ENCODE assay signal across 25 mouse cellular contexts in the genomic region with DNA sequence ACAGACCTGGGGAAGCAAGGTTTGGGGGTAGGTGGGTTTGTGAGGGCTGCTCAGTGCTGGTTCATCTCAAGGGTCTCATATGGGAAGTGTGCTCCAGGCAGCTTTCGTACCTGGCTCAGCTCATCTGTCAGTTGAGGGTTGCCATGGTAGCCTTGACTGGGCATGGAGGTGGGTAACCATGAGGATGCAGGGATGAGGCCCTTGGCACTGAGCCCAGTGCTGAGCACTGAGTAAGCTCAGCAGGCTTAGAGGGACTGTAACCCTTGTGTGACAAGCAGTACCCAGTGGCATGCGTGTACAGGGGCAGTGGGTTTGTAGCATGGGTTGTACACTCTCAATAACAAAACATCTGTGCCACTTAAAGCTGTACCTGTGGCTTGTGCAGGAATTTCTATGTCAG. TPM values are rescaled to one million over a fixed set of nuclear protein-coding genes. Genes with fewer than 3 reads are reported as not detected.
DNase-seq lines count a peak whose midpoint lies in the region; ATAC-seq and TF ChIP-seq lines count a peak whose summit lies in the region.
"Had no signal": no experiment of that assay in that cellular context is flagged by ENCODE, and none has a peak within 500 bp of the region (broad histone marks: within the 10 kb centered on the region; RNA-seq: fewer than 3 reads in every experiment).

No protein-coding gene starts in this region.

- no peaks in the 10 kb centered on the region for H3K9me3 ChIP-seq in hindbrain, embryonic 13.5 days
- H3K9me3 ChIP-seq in hindbrain, embryonic 12.5 days (replicated peaks) = no peaks in the 10 kb centered on the region
- H3K9me3 ChIP-seq in liver, embryonic 12.5 days (replicated peaks) = no peaks in the 10 kb centered on the region
- H3K9me3 ChIP-seq in liver, postnatal 0 days (ENCODE audit: low read length) = no peaks in the 10 kb centered on the region
- H3K9me3 ChIP-seq in neural tube, embryonic 13.5 days = no peaks in the 10 kb centered on the region
- H3K9me3 ChIP-seq: embryonic facial prominence, embryonic 13.5 days; heart, embryonic 10.5 days had no signal

- ATAC-seq in hindbrain, embryonic 13.5 days (ENCODE audit: low FRiP score) = no peak
- no peak for ATAC-seq in hindbrain, embryonic 12.5 days (ENCODE audit: low FRiP score)
- no peak for ATAC-seq in liver, embryonic 12.5 days
- ATAC-seq in liver, postnatal 0 days = no peak
- ATAC-seq in neural tube, embryonic 13.5 days (ENCODE audit: low read depth) = no peak
- ATAC-seq: activated CD4-positive, CD25-positive, alpha-beta regulatory T cell, adult 4 months; CD4-positive, CD25-positive, alpha-beta regulatory T cell, adult 4 months; forebrain, embryonic 14.5 days; inflammation-experienced regulatory T-cells, adult 6 months; Patski had no signal

- H3K27ac ChIP-seq in hindbrain, embryonic 13.5 days = no peak overlapping the region
- no peak overlapping the region for H3K27ac ChIP-seq in hindbrain, embryonic 12.5 days
- 0 out of 2 replicates have a peak overlapping the region, but pooled peaks have one; percentile 82 for H3K27ac ChIP-seq in liver, embryonic 12.5 days
- H3K27ac ChIP-seq in liver, postnatal 0 days (ENCODE audit: low read depth) = no peak overlapping the region
- H3K27ac ChIP-seq in neural tube, embryonic 13.5 days (replicated peaks) = no peak overlapping the region
- H3K27ac ChIP-seq: embryonic facial prominence, embryonic 13.5 days; heart, embryonic 10.5 days; hindbrain, embryonic 14.5 days had no signal

- TF ChIP-seq EP300 in liver, postnatal 0 days (IDR thresholded peaks at IDR 0.05; ENCODE audit: low read depth) = no peak

- H3K4me1 ChIP-seq in hindbrain, embryonic 13.5 days (replicated peaks) = peaks cover 32% of the 10 kb centered on the region
- H3K4me1 ChIP-seq in hindbrain, embryonic 12.5 days = peaks cover 26% of the 10 kb centered on the region
- H3K4me1 ChIP-seq in liver, embryonic 12.5 days = peaks cover 50% of the 10 kb centered on the region
- peaks cover 15% of the 10 kb centered on the region for H3K4me1 ChIP-seq in liver, postnatal 0 days (ENCODE audit: insufficient read depth)
- H3K4me1 ChIP-seq in neural tube, embryonic 13.5 days (replicated peaks) = peaks cover 23% of the 10 kb centered on the region

- no peak overlapping the region for H3K4me3 ChIP-seq in hindbrain, embryonic 13.5 days
- H3K4me3 ChIP-seq in hindbrain, embryonic 12.5 days = no peak overlapping the region
- H3K4me3 ChIP-seq in liver, embryonic 12.5 days = no peak overlapping the region
- no peak overlapping the region for H3K4me3 ChIP-seq in liver, postnatal 0 days (ENCODE audit: low read depth, low read length)
- no peak overlapping the region for H3K4me3 ChIP-seq in neural tube, embryonic 13.5 days
- H3K4me3 ChIP-seq: embryonic facial prominence, embryonic 13.5 days; heart, embryonic 10.5 days had no signal

- H3K9ac ChIP-seq in hindbrain, embryonic 13.5 days = peak overlapping the region; percentile 35
- no peak overlapping the region for H3K9ac ChIP-seq in hindbrain, embryonic 12.5 days
- no peak overlapping the region for H3K9ac ChIP-seq in liver, embryonic 12.5 days
- no peak overlapping the region for H3K9ac ChIP-seq in liver, postnatal 0 days (replicated peaks)
- 0 out of 2 replicates have a peak overlapping the region, but pooled peaks have one; percentile 31 for H3K9ac ChIP-seq in neural tube, embryonic 13.5 days
- H3K9ac ChIP-seq: hindbrain, embryonic 14.5 days had no signal

- H3K27me3 ChIP-seq in hindbrain, embryonic 13.5 days = no peaks in the 10 kb centered on the region
- H3K27me3 ChIP-seq in hindbrain, embryonic 12.5 days = no peaks in the 10 kb centered on the region
- no peaks in the 10 kb centered on the region for H3K27me3 ChIP-seq in liver, embryonic 12.5 days (replicated peaks)
- H3K27me3 ChIP-seq in liver, postnatal 0 days (ENCODE audit: insufficient read depth, low read length) = no peaks in the 10 kb centered on the region
- H3K27me3 ChIP-seq in neural tube, embryonic 13.5 days = no peaks in the 10 kb centered on the region
- H3K27me3 ChIP-seq: embryonic facial prominence, embryonic 13.5 days; Patski had no signal

- DNase-seq in adrenal gland, postnatal 14 days = peak; percentile 39
- DNase-seq in adrenal gland, postnatal 4 days (ENCODE audit: low spot score in 2 of 2) = no peak
- DNase-seq in liver, postnatal 0 days = no peak
- DNase-seq in neural tube, embryonic 10.5 days (ENCODE audit: extremely low spot score, low spot score) = no peak
- DNase-seq: adrenal gland, postnatal 25 days; B cell, adult 2 months; cerebellum, adult 11 months; cerebellum, adult 9-11 months; cerebellum, postnatal 36 days; gastrocnemius, postnatal 10 days; heart, adult 18-20 months; heart, postnatal 10 days; heart, postnatal 4 days had no signal

- no peak overlapping the region for H3K4me2 ChIP-seq in hindbrain, embryonic 13.5 days
- H3K4me2 ChIP-seq in hindbrain, embryonic 12.5 days (replicated peaks) = no peak overlapping the region
- no peak overlapping the region for H3K4me2 ChIP-seq in liver, embryonic 12.5 days
- H3K4me2 ChIP-seq in liver, postnatal 0 days (ENCODE audit: low read depth, low read length) = no peak overlapping the region
- H3K4me2 ChIP-seq in neural tube, embryonic 13.5 days = no peak overlapping the region
- H3K4me2 ChIP-seq: embryonic facial prominence, embryonic 13.5 days; hindbrain, embryonic 14.5 days had no signal

- no peak for TF ChIP-seq CTCF in liver, postnatal 0 days (IDR thresholded peaks at IDR 0.05; ENCODE audit: low read depth)

- WGBS in hindbrain, embryonic 13.5 days = 73% methylated on average over 2 of the region's 2 CpGs
- 91% methylated on average over 2 of the region's 2 CpGs for WGBS in hindbrain, embryonic 12.5 days
- WGBS in liver, embryonic 12.5 days (ENCODE audit: insufficient replicate concordance) = 98% methylated on average over 2 of the region's 2 CpGs
- WGBS in liver, postnatal 0 days (ENCODE audit: insufficient replicate concordance) = 85% methylated on average over 2 of the region's 2 CpGs
- 77% methylated on average over 2 of the region's 2 CpGs for WGBS in neural tube, embryonic 13.5 days

- H3K36me3 ChIP-seq in hindbrain, embryonic 13.5 days = peaks cover 52% of the 10 kb centered on the region
- peaks cover 48% of the 10 kb centered on the region for H3K36me3 ChIP-seq in hindbrain, embryonic 12.5 days
- H3K36me3 ChIP-seq in liver, embryonic 12.5 days = peaks cover 60% of the 10 kb centered on the region
- peaks cover 42% of the 10 kb centered on the region for H3K36me3 ChIP-seq in liver, postnatal 0 days (replicated peaks; ENCODE audit: insufficient read depth, low read length)
- H3K36me3 ChIP-seq in neural tube, embryonic 13.5 days = peaks cover 52% of the 10 kb centered on the region

RNA-seq across cellular contexts. Expression of a gene that starts 3.2 kb away (rescaled TPM):
- 37.0 and 44.4 TPM in 2 replicates for total RNA-seq in adrenal gland, postnatal 14 days (2021)
- 10 to 100 TPM; 40.0 to 47.3 TPM for total RNA-seq in adrenal gland, postnatal 4 days (2021)
- 57.4 and 62.3 TPM in 2 replicates for polyA plus RNA-seq in hindbrain, embryonic 13.5 days (2015; fragmentation: Nextera tagmentation; extraction: Ambion mirVana)
- polyA plus RNA-seq in hindbrain, embryonic 12.5 days (2016; fragmentation: Nextera tagmentation; extraction: Ambion mirVana) = 53.8 and 60.0 TPM in 2 replicates
- polyA plus RNA-seq in liver, embryonic 12.5 days (2016; fragmentation: Nextera tagmentation; extraction: Ambion mirVana) = 47.9 and 51.6 TPM in 2 replicates
- polyA plus RNA-seq in liver, postnatal 0 days (2015; fragmentation: Nextera tagmentation; extraction: Ambion mirVana) = 20.3 and 21.5 TPM in 2 replicates
- 57.1 and 60.8 TPM in 2 replicates for polyA plus RNA-seq in neural tube, embryonic 13.5 days (2015; fragmentation: Nextera tagmentation; extraction: Ambion mirVana)

RNA-seq across cellular contexts. Expression of a gene that starts 9.6 kb away (rescaled TPM):
- total RNA-seq in adrenal gland, postnatal 14 days (2021) = 82.2 and 85.0 TPM in 2 replicates
- 100 to 1,000 TPM in 1 of 2 experiments, 10 to 100 TPM in 1; 96.9 to 112 TPM for total RNA-seq in adrenal gland, postnatal 4 days (2021)
- 31.6 and 36.6 TPM in 2 replicates for polyA plus RNA-seq in hindbrain, embryonic 13.5 days (2015; fragmentation: Nextera tagmentation; extraction: Ambion mirVana)
- 44.7 and 52.4 TPM in 2 replicates for polyA plus RNA-seq in hindbrain, embryonic 12.5 days (2016; fragmentation: Nextera tagmentation; extraction: Ambion mirVana)
- 21.0 and 26.8 TPM in 2 replicates for polyA plus RNA-seq in liver, embryonic 12.5 days (2016; fragmentation: Nextera tagmentation; extraction: Ambion mirVana)
- polyA plus RNA-seq in liver, postnatal 0 days (2015; fragmentation: Nextera tagmentation; extraction: Ambion mirVana) = 11.9 and 12.7 TPM in 2 replicates
- 33.4 and 40.1 TPM in 2 replicates for polyA plus RNA-seq in neural tube, embryonic 13.5 days (2015; fragmentation: Nextera tagmentation; extraction: Ambion mirVana)

RNA-seq across cellular contexts. Expression of a gene that starts 11.4 kb away (rescaled TPM):
- total RNA-seq in adrenal gland, postnatal 14 days (2021) = 554 and 561 TPM in 2 replicates
- 100 to 1,000 TPM; 382 to 438 TPM for total RNA-seq in adrenal gland, postnatal 4 days (2021)
- polyA plus RNA-seq in hindbrain, embryonic 13.5 days (2015; fragmentation: Nextera tagmentation; extraction: Ambion mirVana) = 193 and 202 TPM in 2 replicates
- polyA plus RNA-seq in hindbrain, embryonic 12.5 days (2016; fragmentation: Nextera tagmentation; extraction: Ambion mirVana) = 569 and 595 TPM in 2 replicates
- polyA plus RNA-seq in liver, embryonic 12.5 days (2016; fragmentation: Nextera tagmentation; extraction: Ambion mirVana) = 644 and 660 TPM in 2 replicates
- polyA plus RNA-seq in liver, postnatal 0 days (2015; fragmentation: Nextera tagmentation; extraction: Ambion mirVana) = 93.4 and 102 TPM in 2 replicates
- polyA plus RNA-seq in neural tube, embryonic 13.5 days (2015; fragmentation: Nextera tagmentation; extraction: Ambion mirVana) = 273 and 356 TPM in 2 replicates

RNA-seq across cellular contexts. Expression of a gene that starts 24.2 kb away (rescaled TPM):
- total RNA-seq in adrenal gland, postnatal 14 days (2021) = 4.4 and 6.2 TPM in 2 replicates
- 1 to 10 TPM; 9.8 to 9.9 TPM for total RNA-seq in adrenal gland, postnatal 4 days (2021)
- 62.7 and 64.3 TPM in 2 replicates for polyA plus RNA-seq in hindbrain, embryonic 13.5 days (2015; fragmentation: Nextera tagmentation; extraction: Ambion mirVana)
- polyA plus RNA-seq in hindbrain, embryonic 12.5 days (2016; fragmentation: Nextera tagmentation; extraction: Ambion mirVana) = 48.1 and 49.0 TPM in 2 replicates
- 17.1 and 17.4 TPM in 2 replicates for polyA plus RNA-seq in liver, embryonic 12.5 days (2016; fragmentation: Nextera tagmentation; extraction: Ambion mirVana)
- 1.9 and 2.1 TPM in 2 replicates for polyA plus RNA-seq in liver, postnatal 0 days (2015; fragmentation: Nextera tagmentation; extraction: Ambion mirVana)
- 46.3 and 53.6 TPM in 2 replicates for polyA plus RNA-seq in neural tube, embryonic 13.5 days (2015; fragmentation: Nextera tagmentation; extraction: Ambion mirVana)

RNA-seq across cellular contexts. Expression of a gene that starts 38.4 kb away (rescaled TPM):
- total RNA-seq in adrenal gland, postnatal 14 days (2021) = 6.6 and 15.2 TPM in 2 replicates
- 10 to 100 TPM; 25.3 to 26.0 TPM for total RNA-seq in adrenal gland, postnatal 4 days (2021)
- 3.8 and 4.5 TPM in 2 replicates for polyA plus RNA-seq in hindbrain, embryonic 13.5 days (2015; fragmentation: Nextera tagmentation; extraction: Ambion mirVana)
- 15.5 and 17.4 TPM in 2 replicates for polyA plus RNA-seq in hindbrain, embryonic 12.5 days (2016; fragmentation: Nextera tagmentation; extraction: Ambion mirVana)
- 34.3 and 39.3 TPM in 2 replicates for polyA plus RNA-seq in liver, embryonic 12.5 days (2016; fragmentation: Nextera tagmentation; extraction: Ambion mirVana)
- 7.4 and 8.2 TPM in 2 replicates for polyA plus RNA-seq in liver, postnatal 0 days (2015; fragmentation: Nextera tagmentation; extraction: Ambion mirVana)
- polyA plus RNA-seq in neural tube, embryonic 13.5 days (2015; fragmentation: Nextera tagmentation; extraction: Ambion mirVana) = 6.2 and 6.8 TPM in 2 replicates

Comparison
In these comparisons a context has a peak if more than half of its experiments do, and no peak if none do; other contexts are left out.
1. H3K9ac ChIP-seq: peak in hindbrain, embryonic 13.5 days (single experiment) and neural tube, embryonic 13.5 days (single experiment); none in hindbrain, embryonic 12.5 days (single experiment), liver, embryonic 12.5 days (single experiment) and liver, postnatal 0 days (single experiment).